Mouse (Mus musculus) heart, embryonic 11.5 days (tissue): Measurements from ENCODE around the gene Tapbpl. TPM values are rescaled to one million over a fixed set of nuclear protein-coding genes. Genes with fewer than 3 reads are reported as not detected.
"Not testable (repeated sequence)": the region's sequence is repeated elsewhere in the genome, so short reads cannot be mapped to it uniquely, and the experiment has no call there.

Experiments
- ATAC-seq: fragments of 200-750 bp; cut with Nextera tagmentation; replicated peaks from 2 replicates; pipeline ENCODE4 v1.8.0; 2017; ENCODE audit warnings: moderate library complexity; ENCODE audit not compliant: insufficient number of reproducible peaks, low FRiP score, low TSS enrichment
- H3K27ac ChIP-seq: fragments of 300-500 bp; sonication (generic); 2 replicates; pipeline ENCODE4 v1.5.1; 2014; ENCODE audit warnings: mild to moderate bottlenecking, low read depth, low read length
- H3K27me3 ChIP-seq: fragments of 300-500 bp; sonication (generic); 2 replicates; pipeline ENCODE4 v1.6.1; 2014; ENCODE audit warnings: mild to moderate bottlenecking, low read length, mixed read lengths; ENCODE audit not compliant: control insufficient read depth, insufficient read depth
- H3K36me3 ChIP-seq: fragments of 300-500 bp; sonication (generic); 2 replicates; pipeline ENCODE4 v1.6.1; 2014; ENCODE audit warnings: mild to moderate bottlenecking, low read length, moderate library complexity, mixed read lengths; ENCODE audit not compliant: control insufficient read depth, insufficient read depth
- H3K4me1 ChIP-seq: fragments of 300-500 bp; sonication (generic); 2 replicates; pipeline ENCODE4 v1.6.1; 2014; ENCODE audit warnings: low read length; ENCODE audit not compliant: control insufficient read depth, insufficient read depth
- H3K4me2 ChIP-seq: fragments of 300-500 bp; sonication (generic); 2 replicates; pipeline ENCODE4 v1.6.1; 2014; ENCODE audit warnings: mild to moderate bottlenecking, moderate library complexity
- H3K4me3 ChIP-seq: fragments of 300-500 bp; sonication (generic); 2 replicates; pipeline ENCODE4 v1.5.1; 2014; ENCODE audit warnings: low read depth, low read length
- H3K9ac ChIP-seq: fragments of 300-500 bp; sonication (generic); 2 replicates; pipeline ENCODE4 v1.6.1; 2014; ENCODE audit warnings: mild to moderate bottlenecking, low read depth, low read length, moderate library complexity
- H3K9me3 ChIP-seq: fragments of 300-500 bp; sonication (generic); replicated peaks from 2 replicates; pipeline ENCODE4 v1.6.1; 2016; ENCODE audit warnings: low read length; ENCODE audit not compliant: control insufficient read depth
- WGBS: fragments of 180-500 bp; shearing (Covaris S2); extraction: QIAGEN DNeasy Blood & Tissue Kit; methylation state at CpG from one replicate; pipeline ENCODE4 v1.1.7; 2014; ENCODE audit not compliant: insufficient replicate concordance; 5-methylcytosine and 5-hydroxymethylcytosine counted together
- polyA plus RNA-seq: library from polyadenylated mRNA; unstranded; fragments of >200 nt; fragmentation: Nextera tagmentation; extraction: Ambion mirVana; gene quantifications from 2 replicates; pipeline ENCODE4 v1.2.1, GENCODE M21; 2014

Tapbpl gene
- polyA plus RNA-seq = 2.0 and 2.2 TPM in 2 replicates

GRCm38 (mm10) chr6:125231117-125232044 is at the start of gene Tapbpl:
Tapbpl (minus strand) TSS chr6:125231860.
- peak; percentile 21; the same call in 1 of the 2 replicates for ATAC-seq
- 3% methylated on average over 16 of the region's 16 CpGs for WGBS
- Histone ChIP-seq H3K36me3 (no peaks in the 10 kb centered on the region), H3K27ac (peak within 1 kb of the TSS; percentile 71), H3K4me1 (peaks cover 16% of the 10 kb centered on the region), H3K9me3 (no peaks in the 10 kb centered on the region), H3K9ac (peak within 1 kb of the TSS; percentile 92), H3K4me2 (peak within 1 kb of the TSS; percentile 97), H3K4me3 (peak within 1 kb of the TSS; percentile 64), H3K27me3 (no peaks in the 10 kb centered on the region)

- no peak for ATAC-seq
- WGBS = 59% methylated on average over 8 of the region's 8 CpGs
- Histone ChIP-seq H3K27ac (no peak overlapping the region), H3K4me2 (no peak overlapping the region), H3K27me3 (no peaks in the 10 kb centered on the region), H3K36me3 (no peaks in the 10 kb centered on the region), H3K9ac (no peak overlapping the region), H3K4me3 (no peak overlapping the region), H3K4me1 (no peaks in the 10 kb centered on the region), H3K9me3 (no peaks in the 10 kb centered on the region)
These were observed 48.1 kb upstream of the Tapbpl start for GRCm38 (mm10) chr6:125279729-125280128.

GRCm38 (mm10) chr6:125274841-125275563 is 43.3 kb upstream of the Tapbpl start:
- Histone ChIP-seq H3K4me2 (no peak overlapping the region), H3K27ac (no peak overlapping the region), H3K27me3 (no peaks in the 10 kb centered on the region), H3K4me1 (no peaks in the 10 kb centered on the region), H3K9ac (no peak overlapping the region), H3K4me3 (no peak overlapping the region), H3K36me3 (no peaks in the 10 kb centered on the region), H3K9me3 (no peaks in the 10 kb centered on the region)
- WGBS = 60% methylated on average over 15 of the region's 15 CpGs
- ATAC-seq = no peak

GRCm38 (mm10) chr6:125272228-125272785 is 40.6 kb upstream of the Tapbpl start:
- Histone ChIP-seq H3K36me3 (no peaks in the 10 kb centered on the region), H3K4me1 (no peaks in the 10 kb centered on the region), H3K9me3 (no peaks in the 10 kb centered on the region), H3K9ac (no peak overlapping the region), H3K27ac (no peak overlapping the region), H3K4me3 (no peak overlapping the region), H3K4me2 (peak overlapping the region; percentile 10; the same call in 1 of the 2 replicates), H3K27me3 (no peaks in the 10 kb centered on the region)
- ATAC-seq = no peak
- 72% methylated on average over 10 of the region's 10 CpGs for WGBS

GRCm38 (mm10) chr6:125271455-125272227 is 40.0 kb upstream of the Tapbpl start:
- ATAC-seq = peak; percentile 64; the same call in 1 of the 2 replicates
- Histone ChIP-seq H3K4me3 (peak overlapping the region; percentile 8; the same call in 1 of the 2 replicates), H3K4me1 (no peaks in the 10 kb centered on the region), H3K9ac (0 out of 2 replicates have a peak overlapping the region, but pooled peaks have one; percentile 34), H3K27ac (no peak overlapping the region), H3K4me2 (peak overlapping the region; percentile 50), H3K27me3 (no peaks in the 10 kb centered on the region), H3K9me3 (no peaks in the 10 kb centered on the region), H3K36me3 (no peaks in the 10 kb centered on the region)
- WGBS = 18% methylated on average over 17 of the region's 17 CpGs

- no peak for ATAC-seq
- no peak overlapping the region for H3K4me2 ChIP-seq
- H3K36me3 ChIP-seq = no peaks in the 10 kb centered on the region
- no peak overlapping the region for H3K27ac ChIP-seq
- H3K27me3 ChIP-seq = no peaks in the 10 kb centered on the region; the same call in 1 of the 2 replicates
- H3K9ac ChIP-seq = no peak overlapping the region
- 52% methylated on average over 6 of the region's 6 CpGs for WGBS
- no peak overlapping the region for H3K4me3 ChIP-seq
- no peaks in the 10 kb centered on the region for H3K4me1 ChIP-seq
- no peaks in the 10 kb centered on the region for H3K9me3 ChIP-seq
These were observed 37.1 kb upstream of the Tapbpl start for GRCm38 (mm10) chr6:125268799-125269198.

- Histone ChIP-seq H3K4me3 (no peak overlapping the region), H3K4me2 (no peak overlapping the region), H3K9me3 (no peaks in the 10 kb centered on the region), H3K4me1 (no peaks in the 10 kb centered on the region), H3K36me3 (no peaks in the 10 kb centered on the region), H3K9ac (no peak overlapping the region), H3K27me3 (no peaks in the 10 kb centered on the region; the same call in 1 of the 2 replicates), H3K27ac (no peak overlapping the region)
- ATAC-seq = no peak
- WGBS = 72% methylated on average over 3 of the region's 3 CpGs
These were observed 35.8 kb upstream of the Tapbpl start for GRCm38 (mm10) chr6:125267469-125267868.

- not testable (repeated sequence) for H3K36me3 ChIP-seq, H3K27ac ChIP-seq, ATAC-seq, H3K4me1 ChIP-seq, H3K27me3 ChIP-seq, H3K4me3 ChIP-seq, H3K9me3 ChIP-seq, H3K9ac ChIP-seq, H3K4me2 ChIP-seq
- WGBS = 59% methylated on average over 6 of the region's 6 CpGs
These were observed 34.9 kb upstream of the Tapbpl start for GRCm38 (mm10) chr6:125266600-125266999.
